Mouse (Mus musculus): ENCODE measurements at regions not wholly inside any gene's neighbourhood (a gene's known extent, or its start where the extent isn't known, plus 50 kb on each side); places are given as distances from the start of the nearest gene placed in this dataset.

GRCm38 (mm10) chr4:142587345-142588035, 348.3 kb upstream of the Kazn start:
- no peak overlapping the region for H3K4me3 ChIP-seq (replicated peaks; ENCODE audit: low read length)
- no peak for DNase-seq (ENCODE audit: low spot score)
- whole genome bisulfite sequencing, result 73% methylated on average over 22 of the region's 22 CpGs
- no peaks in the 10 kb centered on the region for H3K36me3 ChIP-seq (ENCODE audit: control insufficient read depth, insufficient read depth, low read length)
- H3K27me3 ChIP-seq (ENCODE audit: control insufficient read depth, insufficient read depth, low read length), result no peaks in the 10 kb centered on the region
- H3K27ac ChIP-seq (replicated peaks; ENCODE audit: low read depth, low read length), result no peak overlapping the region
- TF ChIP-seq POLR2A (IDR thresholded peaks at IDR 0.05; ENCODE audit: borderline replicate concordance, extremely low read depth, insufficient read depth, insufficient read length), result no peak
- H3K9me3 ChIP-seq (ENCODE audit: control insufficient read depth, low read length), result no peaks in the 10 kb centered on the region
- H3K4me2 ChIP-seq (replicated peaks; ENCODE audit: low read depth, low read length, severe bottlenecking), result no peak overlapping the region
- peaks cover 9% of the 10 kb centered on the region; the same call in 1 of the 2 replicates for H3K4me1 ChIP-seq (ENCODE audit: control insufficient read depth, insufficient read depth, low read length)
- no peak overlapping the region for H3K9ac ChIP-seq (ENCODE audit: low read depth, low read length, severe bottlenecking)
- ATAC-seq (ENCODE audit: low FRiP score, low read depth), result no peak

GRCm38 (mm10) chr4:142578536-142578935, 339.3 kb upstream of the Kazn start:
- Histone ChIP-seq H3K4me3 (replicated peaks; ENCODE audit: low read length) (no peak overlapping the region), H3K9me3 (ENCODE audit: control insufficient read depth, low read length) (no peaks in the 10 kb centered on the region), H3K27me3 (ENCODE audit: control insufficient read depth, insufficient read depth, low read length) (no peaks in the 10 kb centered on the region), H3K27ac (replicated peaks; ENCODE audit: low read depth, low read length) (no peak overlapping the region), H3K4me2 (replicated peaks; ENCODE audit: low read depth, low read length, severe bottlenecking) (no peak overlapping the region), H3K36me3 (ENCODE audit: control insufficient read depth, insufficient read depth, low read length) (no peaks in the 10 kb centered on the region), H3K9ac (ENCODE audit: low read depth, low read length, severe bottlenecking) (no peak overlapping the region), H3K4me1 (ENCODE audit: control insufficient read depth, insufficient read depth, low read length) (peaks cover 15% of the 10 kb centered on the region; the same call in 1 of the 2 replicates)
- 69% methylated on average over 4 of the region's 4 CpGs for WGBS
- no peak for DNase-seq (ENCODE audit: low spot score)
- no peak for ATAC-seq (ENCODE audit: low FRiP score, low read depth)
- TF ChIP-seq POLR2A (IDR thresholded peaks at IDR 0.05; ENCODE audit: borderline replicate concordance, extremely low read depth, insufficient read depth, insufficient read length), result no peak

- peak; percentile 70 for DNase-seq (ENCODE audit: low spot score)
- H3K27ac ChIP-seq (replicated peaks; ENCODE audit: low read depth, low read length), result peak overlapping the region; percentile 43
- peaks cover 15% of the 10 kb centered on the region; the same call in 1 of the 2 replicates for H3K4me1 ChIP-seq (ENCODE audit: control insufficient read depth, insufficient read depth, low read length)
- H3K9me3 ChIP-seq (ENCODE audit: control insufficient read depth, low read length), result no peaks in the 10 kb centered on the region
- no peak for TF ChIP-seq POLR2A (IDR thresholded peaks at IDR 0.05; ENCODE audit: borderline replicate concordance, extremely low read depth, insufficient read depth, insufficient read length)
- H3K27me3 ChIP-seq (ENCODE audit: control insufficient read depth, insufficient read depth, low read length), result no peaks in the 10 kb centered on the region
- WGBS, result 13% methylated on average over 4 of the region's 4 CpGs
- ATAC-seq (ENCODE audit: low FRiP score, low read depth), result peak; percentile 56
- H3K9ac ChIP-seq (ENCODE audit: low read depth, low read length, severe bottlenecking), result no peak overlapping the region
- no peaks in the 10 kb centered on the region for H3K36me3 ChIP-seq (ENCODE audit: control insufficient read depth, insufficient read depth, low read length)
- H3K4me2 ChIP-seq (replicated peaks; ENCODE audit: low read depth, low read length, severe bottlenecking), result no peak overlapping the region; the same call in 1 of the 2 replicates
- H3K4me3 ChIP-seq (replicated peaks; ENCODE audit: low read length), result no peak overlapping the region
These were observed 338.3 kb upstream of the Kazn start for GRCm38 (mm10) chr4:142577519-142577918.

GRCm38 (mm10) chr4:142574528-142574927, 335.3 kb upstream of the Kazn start:
- Histone ChIP-seq H3K9ac (ENCODE audit: low read depth, low read length, severe bottlenecking) (no peak overlapping the region), H3K4me3 (replicated peaks; ENCODE audit: low read length) (no peak overlapping the region), H3K4me2 (replicated peaks; ENCODE audit: low read depth, low read length, severe bottlenecking) (no peak overlapping the region), H3K27me3 (ENCODE audit: control insufficient read depth, insufficient read depth, low read length) (no peaks in the 10 kb centered on the region), H3K4me1 (ENCODE audit: control insufficient read depth, insufficient read depth, low read length) (peaks cover 15% of the 10 kb centered on the region; the same call in 1 of the 2 replicates), H3K9me3 (ENCODE audit: control insufficient read depth, low read length) (no peaks in the 10 kb centered on the region), H3K36me3 (ENCODE audit: control insufficient read depth, insufficient read depth, low read length) (no peaks in the 10 kb centered on the region), H3K27ac (replicated peaks; ENCODE audit: low read depth, low read length) (no peak overlapping the region)
- ATAC-seq (ENCODE audit: low FRiP score, low read depth), result peak; percentile 60; the same call in 1 of the 2 replicates
- DNase-seq (ENCODE audit: low spot score), result peak; percentile 38
- no peak for TF ChIP-seq POLR2A (IDR thresholded peaks at IDR 0.05; ENCODE audit: borderline replicate concordance, extremely low read depth, insufficient read depth, insufficient read length)
- WGBS, result 50% methylated on average over 1 of the region's 1 CpGs

- WGBS, result 68% methylated on average over 7 of the region's 7 CpGs
- no peaks in the 10 kb centered on the region for H3K27me3 ChIP-seq (ENCODE audit: control insufficient read depth, insufficient read depth, low read length)
- H3K36me3 ChIP-seq (ENCODE audit: control insufficient read depth, insufficient read depth, low read length), result no peaks in the 10 kb centered on the region
- no peak overlapping the region for H3K4me2 ChIP-seq (replicated peaks; ENCODE audit: low read depth, low read length, severe bottlenecking)
- ATAC-seq (ENCODE audit: low FRiP score, low read depth), result no peak
- no peak overlapping the region for H3K9ac ChIP-seq (ENCODE audit: low read depth, low read length, severe bottlenecking)
- no peaks in the 10 kb centered on the region for H3K9me3 ChIP-seq (ENCODE audit: control insufficient read depth, low read length)
- H3K4me3 ChIP-seq (replicated peaks; ENCODE audit: low read length), result no peak overlapping the region
- H3K27ac ChIP-seq (replicated peaks; ENCODE audit: low read depth, low read length), result no peak overlapping the region
- no peaks in the 10 kb centered on the region for H3K4me1 ChIP-seq (ENCODE audit: control insufficient read depth, insufficient read depth, low read length)
- no peak for TF ChIP-seq POLR2A (IDR thresholded peaks at IDR 0.05; ENCODE audit: borderline replicate concordance, extremely low read depth, insufficient read depth, insufficient read length)
- DNase-seq (ENCODE audit: low spot score), result no peak
These were observed 331.5 kb upstream of the Kazn start for GRCm38 (mm10) chr4:142570712-142571111.
